Mouse (Mus musculus): ENCODE measurements around the gene Rab3d. TPM values are rescaled to one million over a fixed set of nuclear protein-coding genes. Genes with fewer than 3 reads are reported as not detected.

Rab3d gene
- total RNA-seq (2021), result 10 to 100 TPM; 17.5 to 24.8 TPM
- long read RNA-seq, experiment 1, transcript Rab3d-201 (5 exons, 3,835 nt), result major isoform, 19 of 27 reads
- long read RNA-seq, experiment 1, partial matches to known transcripts, result 1 of 27 reads
- long read RNA-seq, experiment 1, other reads (novel, unspliced or antisense), result 7 of 27 reads
- long read RNA-seq, experiment 2, transcript Rab3d-201 (5 exons, 3,835 nt), result major isoform, 22 of 31 reads
- long read RNA-seq, experiment 2, partial matches to known transcripts, result 1 of 31 reads
- long read RNA-seq, experiment 2, other reads (novel, unspliced or antisense), result 7 of 31 reads

GRCm38 (mm10) chr9:21918035-21918592 lies at the start of gene Rab3d:
Gene Rab3d, minus strand, starts transcription at chr9:21918192.
- DNase-seq (ENCODE audit: low spot score in 2 of 2), result peak; percentile 91
- intact Hi-C loops (cut with DNase I), result no loop called here

- DNase-seq (ENCODE audit: low spot score in 2 of 2), result no peak
- intact Hi-C loops (cut with DNase I), result loop anchor here (5.0 kb wide), 1 partner anchor 39 kb away; the partner anchor contains the start of genes Ccdc151 and Prkcsh
Observed at GRCm38 (mm10) chr9:21963417-21963816, 45.4 kb upstream of the Rab3d start, which contains the start of gene Epor. Gene Epor, minus strand, starts transcription at chr9:21963506.

- intact Hi-C loops (cut with DNase I), result loop anchor here (5.0 kb wide), 1 partner anchor 40 kb away; the partner anchor contains the start of genes Ccdc151 and Prkcsh
- DNase-seq (ENCODE audit: low spot score in 2 of 2), result peak; percentile 76
Observed at GRCm38 (mm10) chr9:21962416-21963059, 44.5 kb upstream of the Rab3d start.

- DNase-seq (ENCODE audit: low spot score in 2 of 2), result no peak
- intact Hi-C loops (cut with DNase I), result loop anchor here (5.0 kb wide), 1 partner anchor 40 kb away; the partner anchor contains the start of genes Ccdc151 and Prkcsh
Observed at GRCm38 (mm10) chr9:21962010-21962409, 44.0 kb upstream of the Rab3d start.

GRCm38 (mm10) chr9:21961366-21961980 lies 43.5 kb upstream of the Rab3d start:
- intact Hi-C loops (cut with DNase I), result loop anchor here (5.0 kb wide), 1 partner anchor 41 kb away; the partner anchor contains the start of genes Ccdc151 and Prkcsh
- no peak for DNase-seq (ENCODE audit: low spot score in 2 of 2)

- DNase-seq (ENCODE audit: low spot score in 2 of 2), result no peak
- intact Hi-C loops (cut with DNase I), result loop anchor here (5.0 kb wide), 1 partner anchor 42 kb away; the partner anchor contains the start of genes Ccdc151 and Prkcsh
Observed at GRCm38 (mm10) chr9:21960558-21961208, 42.7 kb upstream of the Rab3d start.

GRCm38 (mm10) chr9:21960135-21960534 lies 42.1 kb upstream of the Rab3d start:
- intact Hi-C loops (cut with DNase I), result loop anchor here (5.0 kb wide), 1 partner anchor 42 kb away; the partner anchor contains the start of genes Ccdc151 and Prkcsh
- no peak for DNase-seq (ENCODE audit: low spot score in 2 of 2)

- no peak for DNase-seq (ENCODE audit: low spot score in 2 of 2)
- intact Hi-C loops (cut with DNase I), result no loop called here
Observed at GRCm38 (mm10) chr9:21959244-21959643, 41.3 kb upstream of the Rab3d start.

GRCm38 (mm10) chr9:21958372-21958771 lies 40.4 kb upstream of the Rab3d start:
- no peak for DNase-seq (ENCODE audit: low spot score in 2 of 2)
- intact Hi-C loops (cut with DNase I), result no loop called here

- intact Hi-C loops (cut with DNase I), result loop anchor here (2.0 kb wide), 1 partner anchor 19 kb away; the partner anchor contains the start of gene Plppr2
- DNase-seq (ENCODE audit: low spot score in 2 of 2), result peak; percentile 100
Observed at GRCm38 (mm10) chr9:21955570-21956281, 37.7 kb upstream of the Rab3d start, which contains the start of gene Swsap1. Gene Swsap1, plus strand, starts transcription at chr9:21955755.

GRCm38 (mm10) chr9:21955225-21955569 lies 37.2 kb upstream of the Rab3d start:
- intact Hi-C loops (cut with DNase I), result loop anchor here (2.0 kb wide), 1 partner anchor 18 kb away; the partner anchor contains the start of gene Plppr2
- no peak for DNase-seq (ENCODE audit: low spot score in 2 of 2)

GRCm38 (mm10) chr9:21954635-21955034 lies 36.6 kb upstream of the Rab3d start:
- no peak for DNase-seq (ENCODE audit: low spot score in 2 of 2)
- intact Hi-C loops (cut with DNase I), result loop anchor here (2.0 to 5.0 kb wide), 2 partner anchors 18 to 98 kb away; partner anchors contain the start of genes Elavl3 and Plppr2

- peak; percentile 76 to 91 for DNase-seq (ENCODE audit: low spot score in 2 of 2)
- intact Hi-C loops (cut with DNase I), result loop anchor here (5.0 kb wide), 1 partner anchor 99 kb away; the partner anchor contains the start of gene Elavl3
Observed at GRCm38 (mm10) chr9:21953600-21953999, 35.6 kb upstream of the Rab3d start.

- intact Hi-C loops (cut with DNase I), result loop anchor here (5.0 kb wide), 1 partner anchor 100 kb away; the partner anchor contains the start of gene Elavl3
- DNase-seq (ENCODE audit: low spot score in 2 of 2), result no peak
Observed at GRCm38 (mm10) chr9:21951977-21952376, 34.0 kb upstream of the Rab3d start.

GRCm38 (mm10) chr9:21950322-21950721 lies 32.3 kb upstream of the Rab3d start:
- peak in 1 of 2 experiments; percentile 29 for DNase-seq (ENCODE audit: low spot score in 2 of 2)
- intact Hi-C loops (cut with DNase I), result loop anchor here (5.0 kb wide), 1 partner anchor 102 kb away; the partner anchor contains the start of gene Elavl3

- intact Hi-C loops (cut with DNase I), result no loop called here
- peak; percentile 34 to 81 for DNase-seq (ENCODE audit: low spot score in 2 of 2)
Observed at GRCm38 (mm10) chr9:21948790-21949189, 30.8 kb upstream of the Rab3d start.

- intact Hi-C loops (cut with DNase I), result no loop called here
- DNase-seq (ENCODE audit: low spot score in 2 of 2), result no peak
Observed at GRCm38 (mm10) chr9:21948146-21948545, 30.2 kb upstream of the Rab3d start.

- DNase-seq (ENCODE audit: low spot score in 2 of 2), result no peak
- intact Hi-C loops (cut with DNase I), result no loop called here
Observed at GRCm38 (mm10) chr9:21947540-21948130, 29.6 kb upstream of the Rab3d start.
